Mouse (Mus musculus): Measurements from ENCODE around the gene Sp6.

DNA sequence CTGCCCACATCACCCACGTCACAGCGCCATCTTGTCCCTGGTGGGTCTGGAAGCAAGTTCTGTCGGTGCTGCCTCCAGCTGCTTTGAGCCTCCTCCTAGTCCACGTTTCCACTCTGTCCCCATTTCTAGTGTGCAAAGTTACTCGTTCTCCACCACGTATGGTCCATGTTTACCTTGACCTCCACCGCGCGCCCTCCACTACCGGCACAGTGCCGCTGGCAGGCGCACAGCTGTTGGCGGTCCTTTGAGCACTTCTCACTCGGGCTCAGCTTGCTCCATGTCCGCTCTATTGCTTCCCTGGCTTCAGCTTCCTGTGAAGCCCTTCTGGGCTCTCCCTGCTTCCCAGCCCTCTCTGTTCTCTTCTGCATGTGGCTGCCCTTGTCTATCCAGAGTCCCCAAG lies 31.7 kb upstream of the Sp6 start:
- TF ChIP-seq POLR2A (IDR thresholded peaks at IDR 0.05; ENCODE audit: extremely low read depth, insufficient read depth, low read length) (no peak), CTCF (IDR thresholded peaks at IDR 0.05; ENCODE audit: low read depth, low read length) (no peak)
